Mouse (Mus musculus): ENCODE results near the gene Car10. TPM values are rescaled to one million over a fixed set of nuclear protein-coding genes. Genes with fewer than 3 reads are reported as not detected.
A peak's percentile ranks its signal among the peaks of the same experiment; 100 is the strongest.
"Not testable (repeated sequence)": the region's sequence is repeated elsewhere in the genome, so short reads cannot be mapped to it uniquely, and the experiment has no call there.

The Car10 gene
- total RNA-seq, 2 experiments from 2014 or later: 0.33 to 0.41 TPM

GRCm38 (mm10) chr11:93393371-93393770 is 295.5 kb downstream of the Car10 start:
- DNase-seq: not testable (repeated sequence)

- DNase-seq: no peak
These were observed 298.5 kb downstream of the Car10 start for GRCm38 (mm10) chr11:93396356-93396755.

- DNase-seq: not testable (repeated sequence)
These were observed 303.3 kb downstream of the Car10 start for GRCm38 (mm10) chr11:93401167-93401566.

GRCm38 (mm10) chr11:93407981-93408380 is 310.2 kb downstream of the Car10 start:
- DNase-seq: no peak

- no peak for DNase-seq
These were observed 333.7 kb downstream of the Car10 start for GRCm38 (mm10) chr11:93431482-93431881.

GRCm38 (mm10) chr11:93434997-93435915 is 337.4 kb downstream of the Car10 start:
- DNase-seq: no peak

GRCm38 (mm10) chr11:93436892-93437291 is 339.1 kb downstream of the Car10 start:
- DNase-seq: no peak

- DNase-seq: no peak
These were observed 342.6 kb downstream of the Car10 start for GRCm38 (mm10) chr11:93440466-93440865.

- DNase-seq: no peak
These were observed 345.9 kb downstream of the Car10 start for GRCm38 (mm10) chr11:93443777-93444176.

GRCm38 (mm10) chr11:93444741-93445140 is 346.9 kb downstream of the Car10 start:
- no peak for DNase-seq

GRCm38 (mm10) chr11:93447566-93447965 is 349.7 kb downstream of the Car10 start:
- no peak for DNase-seq

GRCm38 (mm10) chr11:93448290-93449256 is 350.7 kb downstream of the Car10 start:
- no peak for DNase-seq

GRCm38 (mm10) chr11:93450535-93450934 is 352.7 kb downstream of the Car10 start:
- DNase-seq: no peak

GRCm38 (mm10) chr11:93466221-93466620 is 368.4 kb downstream of the Car10 start:
- no peak for DNase-seq

- DNase-seq: no peak
These were observed 369.9 kb downstream of the Car10 start for GRCm38 (mm10) chr11:93467711-93468110.

GRCm38 (mm10) chr11:93470771-93471170 is 372.9 kb downstream of the Car10 start:
- no peak for DNase-seq

GRCm38 (mm10) chr11:93471573-93472179 is 373.8 kb downstream of the Car10 start:
- peak; percentile 59 for DNase-seq

- no peak for DNase-seq
These were observed 386.8 kb downstream of the Car10 start for GRCm38 (mm10) chr11:93484661-93485060.

GRCm38 (mm10) chr11:93487021-93487420 is 389.2 kb downstream of the Car10 start:
- no peak for DNase-seq

GRCm38 (mm10) chr11:93487913-93488604 is 390.2 kb downstream of the Car10 start:
- no peak for DNase-seq

- no peak for DNase-seq
These were observed 392.5 kb downstream of the Car10 start for GRCm38 (mm10) chr11:93490211-93490820.
